Mouse (Mus musculus) erythroblast, embryonic 14.5 days (primary cell): ENCODE measurements around the gene Slc24a5. TPM values are rescaled to one million over a fixed set of nuclear protein-coding genes. Genes with fewer than 3 reads are reported as not detected.
"Not testable (repeated sequence)": the region's sequence is repeated elsewhere in the genome, so short reads cannot be mapped to it uniquely, and the experiment has no call there.

Source experiments
- H3K27me3 ChIP-seq: 2 replicates; pipeline ENCODE4 v1.6.1; 2012; ENCODE audit warnings: inconsistent platforms; ENCODE audit not compliant: control insufficient read depth
- H3K36me3 ChIP-seq: 2 replicates; pipeline ENCODE4 v1.6.1; 2012; ENCODE audit warnings: mild to moderate bottlenecking, inconsistent platforms; ENCODE audit not compliant: control insufficient read depth
- H3K4me1 ChIP-seq: 2 replicates; pipeline ENCODE4 v1.6.1; 2012; ENCODE audit warnings: inconsistent platforms; ENCODE audit not compliant: control insufficient read depth
- H3K4me3 ChIP-seq: replicated peaks from 2 replicates; pipeline ENCODE3; 2012; ENCODE audit warnings: moderate library complexity, mild to moderate bottlenecking, inconsistent platforms
- H3K9me3 ChIP-seq: 2 replicates; pipeline ENCODE4 v1.6.1; 2012; ENCODE audit warnings: low read length, inconsistent platforms, mixed read lengths; ENCODE audit not compliant: control insufficient read depth
- GATA1 ChIP-seq: IDR thresholded peaks from 2 replicates; pipeline ENCODE4 v1.6.1; 2012; ENCODE audit warnings: low read length, inconsistent platforms, mixed read lengths
- TAL1 ChIP-seq: IDR thresholded peaks from 3 replicates; pipeline ENCODE4 v1.6.1; 2012; ENCODE audit warnings: low read length, inconsistent platforms, mixed read lengths
- polyA plus RNA-seq: library from polyadenylated mRNA; stranded (reverse); fragments of >175 nt; gene quantifications from 2 replicates; pipeline ENCODE4 v1.2.3, GENCODE M21; 2012

Gene Slc24a5
- polyA plus RNA-seq, 1 experiment, result not detected

- H3K36me3 ChIP-seq, result no peaks in the 10 kb centered on the region
- no peak overlapping the region for H3K4me3 ChIP-seq
- no peak for TF ChIP-seq TAL1
- no peak for TF ChIP-seq GATA1
- H3K9me3 ChIP-seq, result peaks cover 8% of the 10 kb centered on the region; the same call in 1 of the 2 replicates
- H3K27me3 ChIP-seq, result no peaks in the 10 kb centered on the region
- H3K4me1 ChIP-seq, result no peaks in the 10 kb centered on the region
Observed at GRCm38 (mm10) chr2:125057250-125057815, 10.6 kb upstream of the Slc24a5 start.

GRCm38 (mm10) chr2:125061451-125061850 is 6.5 kb upstream of the Slc24a5 start:
- Histone ChIP-seq H3K36me3 (no peaks in the 10 kb centered on the region), H3K4me3 (no peak overlapping the region), H3K27me3 (no peaks in the 10 kb centered on the region), H3K4me1 (no peaks in the 10 kb centered on the region), H3K9me3 (peaks cover 8% of the 10 kb centered on the region; the same call in 1 of the 2 replicates)
- TF ChIP-seq GATA1 (no peak), TAL1 (no peak)

GRCm38 (mm10) chr2:125062944-125063343 is 5.0 kb upstream of the Slc24a5 start:
- no peaks in the 10 kb centered on the region for H3K4me1 ChIP-seq
- no peaks in the 10 kb centered on the region for H3K36me3 ChIP-seq
- no peak overlapping the region for H3K4me3 ChIP-seq
- no peak for TF ChIP-seq GATA1
- no peak for TF ChIP-seq TAL1
- no peaks in the 10 kb centered on the region for H3K27me3 ChIP-seq
- H3K9me3 ChIP-seq, result peaks cover 8% of the 10 kb centered on the region; the same call in 1 of the 2 replicates

- TF ChIP-seq GATA1, result no peak
- no peak for TF ChIP-seq TAL1
- Histone ChIP-seq H3K27me3 (no peaks in the 10 kb centered on the region), H3K36me3 (no peaks in the 10 kb centered on the region), H3K4me1 (no peaks in the 10 kb centered on the region; the same call in 1 of the 2 replicates), H3K9me3 (no peaks in the 10 kb centered on the region), H3K4me3 (no peak overlapping the region)
Observed at GRCm38 (mm10) chr2:125067373-125067772, 551 bp upstream of the Slc24a5 start.

GRCm38 (mm10) chr2:125068696-125069095 is 772 bp downstream of the Slc24a5 start:
- Histone ChIP-seq H3K27me3 (no peaks in the 10 kb centered on the region), H3K4me3 (no peak overlapping the region), H3K9me3 (no peaks in the 10 kb centered on the region), H3K36me3 (no peaks in the 10 kb centered on the region), H3K4me1 (no peaks in the 10 kb centered on the region; the same call in 1 of the 2 replicates)
- no peak for TF ChIP-seq GATA1
- no peak for TF ChIP-seq TAL1

- Histone ChIP-seq H3K4me1 (no peaks in the 10 kb centered on the region), H3K27me3 (no peaks in the 10 kb centered on the region), H3K36me3 (no peaks in the 10 kb centered on the region; the same call in 1 of the 2 replicates), H3K4me3 (no peak overlapping the region), H3K9me3 (no peaks in the 10 kb centered on the region)
- TF ChIP-seq GATA1 (no peak), TAL1 (no peak)
Observed at GRCm38 (mm10) chr2:125073056-125073780, 5.3 kb downstream of the Slc24a5 start.

- H3K4me3 ChIP-seq, result no peak overlapping the region
- no peaks in the 10 kb centered on the region for H3K9me3 ChIP-seq
- H3K27me3 ChIP-seq, result no peaks in the 10 kb centered on the region
- H3K4me1 ChIP-seq, result no peaks in the 10 kb centered on the region
- no peak for TF ChIP-seq GATA1
- TF ChIP-seq TAL1, result no peak
- peaks cover 73% of the 10 kb centered on the region for H3K36me3 ChIP-seq
Observed at GRCm38 (mm10) chr2:125083879-125084278, 16.0 kb downstream of the Slc24a5 start.

GRCm38 (mm10) chr2:125088757-125089156 is 20.8 kb downstream of the Slc24a5 start:
- Histone ChIP-seq H3K27me3 (no peaks in the 10 kb centered on the region), H3K9me3 (no peaks in the 10 kb centered on the region), H3K36me3 (peaks cover 87% of the 10 kb centered on the region), H3K4me3 (no peak overlapping the region), H3K4me1 (no peaks in the 10 kb centered on the region)
- no peak for TF ChIP-seq TAL1
- no peak for TF ChIP-seq GATA1

GRCm38 (mm10) chr2:125092123-125092522 is 24.2 kb downstream of the Slc24a5 start:
- H3K27me3 ChIP-seq, H3K4me3 ChIP-seq, H3K9me3 ChIP-seq, H3K4me1 ChIP-seq: not testable (repeated sequence)
- peaks cover 88% of the 10 kb centered on the region for H3K36me3 ChIP-seq

GRCm38 (mm10) chr2:125104491-125104890 is 36.6 kb downstream of the Slc24a5 start:
- H3K4me3 ChIP-seq, H3K4me1 ChIP-seq, H3K9me3 ChIP-seq, H3K27me3 ChIP-seq: not testable (repeated sequence)
- H3K36me3 ChIP-seq, result peaks cover 82% of the 10 kb centered on the region

GRCm38 (mm10) chr2:125106536-125106935 is 38.6 kb downstream of the Slc24a5 start:
- not testable (repeated sequence) for H3K27me3 ChIP-seq, H3K4me1 ChIP-seq, H3K9me3 ChIP-seq, H3K4me3 ChIP-seq
- peaks cover 82% of the 10 kb centered on the region for H3K36me3 ChIP-seq
